Mouse (Mus musculus) E14TG2a.4 (cell line): ENCODE data around the gene Gm4340.
"Not testable (repeated sequence)": the region's sequence is repeated elsewhere in the genome, so short reads cannot be mapped to it uniquely, and the experiment has no call there.

Experiments used
- CTCF ChIP-seq: conservative IDR thresholded peaks from 2 replicates; pipeline ENCODE4 v1.5.1; 2014; ENCODE audit warnings: low read length
- NANOG ChIP-seq: IDR thresholded peaks from 2 replicates; pipeline ENCODE4 v1.6.1; 2014; ENCODE audit warnings: borderline replicate concordance, low read length, mixed read lengths
- POU5F1 ChIP-seq: IDR thresholded peaks from 2 replicates; pipeline ENCODE4 v1.6.1; 2014; ENCODE audit warnings: low read length, borderline replicate concordance

GRCm38 (mm10) chr10:104159706-104160105 is 34.1 kb upstream of the Gm4340 start, which contains the start of gene Gm8764:
- not testable (repeated sequence) for TF ChIP-seq CTCF, POU5F1, NANOG
